In the genomic region with DNA sequence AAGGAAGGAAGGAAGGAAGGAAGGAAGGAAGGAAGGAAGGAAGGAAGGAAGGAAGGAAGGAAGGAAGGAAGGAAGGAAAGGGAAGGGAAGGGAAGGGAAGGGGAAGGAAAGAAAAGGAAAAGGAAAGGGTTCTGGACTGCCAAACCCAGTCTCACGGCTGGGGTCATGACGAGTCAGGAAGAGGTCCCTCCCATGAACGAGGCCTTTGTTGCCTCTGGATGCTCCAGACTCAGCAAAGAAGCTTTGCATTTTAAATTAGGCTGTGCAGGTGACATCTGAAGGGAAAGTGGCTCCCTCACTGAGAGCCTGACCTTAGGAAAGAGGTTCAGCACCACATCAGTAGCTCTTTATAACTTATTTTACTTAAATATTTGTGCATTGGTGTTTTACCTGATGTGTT, we compare ENCODE assay signal across 20 mouse cellular contexts. TPM values are rescaled to one million over a fixed set of nuclear protein-coding genes. Genes with fewer than 3 reads are reported as not detected.
"Had no signal": no experiment of that assay in that cellular context is flagged by ENCODE, and none has a peak within 500 bp of the region (broad histone marks: within the 10 kb centered on the region; RNA-seq: fewer than 3 reads in every experiment).

No protein-coding gene starts in this region.

- H3K9ac ChIP-seq: neural tube, embryonic 15.5 days; stomach, embryonic 15.5 days had no signal

- H3K9me3 ChIP-seq: neural tube, embryonic 15.5 days; stomach, embryonic 15.5 days had no signal

- H3K27me3 ChIP-seq: neural tube, embryonic 15.5 days; stomach, embryonic 15.5 days had no signal

- H3K4me2 ChIP-seq: neural tube, embryonic 15.5 days; stomach, embryonic 15.5 days had no signal

- H3K4me1 ChIP-seq: stomach, embryonic 15.5 days had no signal

- H3K4me3 ChIP-seq: neural tube, embryonic 15.5 days; stomach, embryonic 15.5 days had no signal

- H3K27ac ChIP-seq: neural tube, embryonic 15.5 days; stomach, embryonic 15.5 days; stomach, postnatal 0 days had no signal

- DNase-seq: retina, postnatal 1 day; right cerebral cortex, adult 18-20 months; right cerebral cortex, postnatal 14 days; right cerebral cortex, postnatal 25 days; right cerebral cortex, postnatal 4 days; spleen, adult 18-20 months; thymus, adult 18-20 months; thymus, adult 2 months; thymus, postnatal 14 days; thymus, postnatal 25 days; thymus, postnatal 36 days; thymus, postnatal 4 days had no signal

RNA-seq across cellular contexts. Expression of a gene that starts 6.9 kb away (rescaled TPM):
- total RNA-seq: neutrophil, adult 5-6 weeks had no signal
- polyA plus RNA-seq: small intestine, adult 2 months; spleen, adult 2 months; urinary bladder, adult 2 months had no signal

RNA-seq across cellular contexts. Expression of a gene that starts 12.3 kb away (rescaled TPM):
- total RNA-seq: neutrophil, adult 5-6 weeks had no signal

RNA-seq across cellular contexts. Expression of a gene that starts 26.8 kb away (rescaled TPM):
- total RNA-seq: neutrophil, adult 5-6 weeks had no signal
- polyA plus RNA-seq: neural tube, embryonic 14.5 days; neural tube, embryonic 15.5 days; small intestine, adult 2 months had no signal
